Mouse (Mus musculus): ENCODE results near the gene 1700001P01Rik.

- TF ChIP-seq GATA1 (IDR thresholded peaks at IDR 0.05; ENCODE audit: borderline replicate concordance, low read length) (no peak), FLI1 (IDR thresholded peaks at IDR 0.05; ENCODE audit: low read length) (no peak)
Measured at GRCm38 (mm10) chr11:97808093-97808492, 32.4 kb upstream of the 1700001P01Rik start.
